Mouse (Mus musculus): Measurements from ENCODE around the gene Gm21812. TPM values are rescaled to one million over a fixed set of nuclear protein-coding genes. Genes with fewer than 3 reads are reported as not detected.
"Not testable (repeated sequence)": the region's sequence is repeated elsewhere in the genome, so short reads cannot be mapped to it uniquely, and the experiment has no call there.

Gene Gm21812
- not detected in 2 replicates for polyA plus RNA-seq (2015; fragmentation: Nextera tagmentation; extraction: Ambion mirVana)

- no CpG with 5 or more reads among the region's 4 CpGs for WGBS
- ATAC-seq (replicated peaks); H3K27me3 ChIP-seq (replicated peaks): not testable (repeated sequence)
Observed at GRCm38 (mm10) chrY:9347084-9347483, at the start of gene Gm21812. Gene Gm21812, minus strand, starts transcription at chrY:9347184.

More at GRCm38 (mm10) chrY:9347084-9347483, at the start of gene Gm21812:
- not testable (repeated sequence) for H3K27ac ChIP-seq; H3K9me3 ChIP-seq; H3K9ac ChIP-seq; H3K4me1 ChIP-seq; H3K36me3 ChIP-seq (replicated peaks); H3K4me2 ChIP-seq; H3K4me3 ChIP-seq

Other genes starting within 250 kb of the Gm21812 start
- gene Gm21292, start 213.3 kb downstream of the Gm21812 start, polyA plus RNA-seq (2015; fragmentation: Nextera tagmentation; extraction: Ambion mirVana) = not detected in 2 replicates
- not detected in 2 replicates for gene Gm21721, start 145.0 kb downstream of the Gm21812 start, polyA plus RNA-seq (2015; fragmentation: Nextera tagmentation; extraction: Ambion mirVana)
- gene Gm21874, start 69.0 kb upstream of the Gm21812 start, polyA plus RNA-seq (2015; fragmentation: Nextera tagmentation; extraction: Ambion mirVana) = not detected in 2 replicates